Mouse (Mus musculus) small intestine, adult 2 months (tissue): ENCODE data around the gene Rita1.

Source experiments
- CTCF ChIP-seq: fragments of 200-500 bp; IDR thresholded peaks from 2 replicates; pipeline ENCODE4 v1.5.1; 2012; ENCODE audit warnings: low read depth, mild to moderate bottlenecking, control low read depth, inconsistent platforms, low read length, moderate library complexity, mixed read lengths; ENCODE audit not compliant: insufficient replicate concordance, insufficient read length; ENCODE audit errors: extremely low read depth
- POLR2A ChIP-seq: fragments of 200-500 bp; IDR thresholded peaks from 2 replicates; pipeline ENCODE4 v1.6.1; 2012; ENCODE audit warnings: low read depth, mild to moderate bottlenecking, control low read depth, inconsistent platforms, low read length, moderate library complexity

DNA sequence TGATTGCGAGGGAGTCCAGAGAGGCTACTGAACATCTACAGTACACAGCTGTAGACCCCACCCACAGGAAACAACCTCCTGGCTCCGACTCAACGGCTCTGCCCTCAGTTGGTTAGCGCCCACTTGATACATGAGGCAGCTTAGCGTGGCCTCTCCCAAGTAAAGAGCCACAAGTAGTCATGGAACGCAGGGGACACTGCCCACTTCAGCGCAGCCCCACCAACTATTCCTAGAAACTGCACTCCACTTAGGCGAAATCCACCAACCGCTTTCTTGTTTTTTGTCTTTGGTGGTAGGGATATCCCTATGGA is 24.8 kb downstream of the Rita1 start:
- TF ChIP-seq POLR2A (no peak; the same call in 1 of the 2 replicates), CTCF (no peak)
